Mouse (Mus musculus) heart, postnatal 14 days (tissue): ENCODE data around the gene Ing5. TPM values are rescaled to one million over a fixed set of nuclear protein-coding genes. Genes with fewer than 3 reads are reported as not detected.
A peak's percentile ranks its signal among the peaks of the same experiment; 100 is the strongest.
"Not testable (repeated sequence)": the region's sequence is repeated elsewhere in the genome, so short reads cannot be mapped to it uniquely, and the experiment has no call there.

Experiments
- DNase-seq, 2 experiments: peaks; one replicate each; pipeline ENCODE4 v3.0.0; 2021 to 2022
- intact Hi-C: fragments of 180-260 bp; cut with DNase I; formaldehyde crosslinking; loops from one replicate; pipeline ENCODE4 v1.15.1; 2025
- long read RNA-seq, 2 experiments: library from polyadenylated mRNA; stranded (forward); transcript quantifications; one replicate each; pipeline ENCODE4 v2.0.0; 2021
- total RNA-seq, 2 experiments: library from RNA; stranded (reverse); gene quantifications; 2 replicates each; pipeline ENCODE4 v1.2.3; 2021

The Ing5 gene
- total RNA-seq = 10 to 100 TPM in 1 of 2 experiments, 1 to 10 TPM in 1; 8.3 to 10.6 TPM
- long read RNA-seq, experiment 1, full-length matches to known transcripts = 4 of 4 reads
- long read RNA-seq, experiment 1, partial matches to known transcripts = 0 of 4 reads
- long read RNA-seq, experiment 1, other reads (novel, unspliced or antisense) = 0 of 4 reads
- long read RNA-seq, experiment 2, full-length matches to known transcripts = 7 of 9 reads
- long read RNA-seq, experiment 2, partial matches to known transcripts = 0 of 9 reads
- long read RNA-seq, experiment 2, other reads (novel, unspliced or antisense) = 2 of 9 reads

DNA sequence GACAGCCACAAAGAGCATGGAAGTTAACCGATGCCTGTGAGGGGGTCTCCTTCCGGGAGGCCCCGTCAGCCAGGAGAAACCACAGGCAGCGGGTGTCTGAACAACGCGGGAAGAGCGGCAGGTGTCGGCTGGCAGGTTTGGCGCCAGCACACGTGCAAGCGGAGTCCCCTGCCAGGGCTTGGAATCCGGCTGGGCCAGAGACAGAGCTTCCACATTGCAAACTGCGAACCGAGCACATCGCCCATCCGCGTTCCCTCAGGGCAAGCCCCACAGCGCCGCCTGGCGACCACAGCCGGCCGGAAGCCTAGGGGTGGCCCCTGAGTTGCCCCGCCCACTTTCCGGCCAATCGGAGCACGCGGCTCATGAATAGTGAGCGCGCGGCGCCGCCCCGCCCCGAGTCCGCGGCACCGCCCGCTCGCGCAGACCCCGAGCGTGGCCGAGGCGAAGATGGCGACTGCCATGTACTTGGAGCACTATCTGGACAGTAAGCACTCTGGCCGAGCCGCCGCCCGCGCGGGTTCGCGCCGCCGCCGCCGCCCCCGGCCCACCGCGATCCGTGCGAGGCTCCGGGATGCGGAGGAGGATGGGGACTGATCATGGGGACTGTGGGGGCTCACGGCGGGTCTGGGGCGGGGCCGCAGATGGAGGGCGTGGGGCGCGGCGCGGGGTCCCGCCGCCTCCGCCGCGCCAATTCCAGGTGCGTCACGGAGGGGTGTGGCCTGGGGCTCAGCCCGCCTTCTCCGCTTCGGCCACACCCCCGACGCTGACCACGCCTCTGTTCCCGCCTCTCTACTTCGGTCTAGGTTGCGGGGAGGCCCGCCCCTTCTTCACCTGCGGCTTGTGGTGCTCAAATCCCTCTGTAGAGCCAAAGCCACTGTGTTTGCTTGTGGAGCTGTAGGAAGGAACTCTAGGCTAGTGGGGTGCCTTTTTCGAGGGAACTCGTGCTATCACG lies at the start of gene Ing5:
Ing5 (plus strand) TSS at position 410 of the 952 bp plus-strand sequence.
- DNase-seq = peak; percentile 100
- intact Hi-C loops = loop anchor here (5.0 kb wide), 4 partner anchors 52 to 292 kb away; partner anchors contain the start of genes Atg4b, Farp2 and Thap4

DNA sequence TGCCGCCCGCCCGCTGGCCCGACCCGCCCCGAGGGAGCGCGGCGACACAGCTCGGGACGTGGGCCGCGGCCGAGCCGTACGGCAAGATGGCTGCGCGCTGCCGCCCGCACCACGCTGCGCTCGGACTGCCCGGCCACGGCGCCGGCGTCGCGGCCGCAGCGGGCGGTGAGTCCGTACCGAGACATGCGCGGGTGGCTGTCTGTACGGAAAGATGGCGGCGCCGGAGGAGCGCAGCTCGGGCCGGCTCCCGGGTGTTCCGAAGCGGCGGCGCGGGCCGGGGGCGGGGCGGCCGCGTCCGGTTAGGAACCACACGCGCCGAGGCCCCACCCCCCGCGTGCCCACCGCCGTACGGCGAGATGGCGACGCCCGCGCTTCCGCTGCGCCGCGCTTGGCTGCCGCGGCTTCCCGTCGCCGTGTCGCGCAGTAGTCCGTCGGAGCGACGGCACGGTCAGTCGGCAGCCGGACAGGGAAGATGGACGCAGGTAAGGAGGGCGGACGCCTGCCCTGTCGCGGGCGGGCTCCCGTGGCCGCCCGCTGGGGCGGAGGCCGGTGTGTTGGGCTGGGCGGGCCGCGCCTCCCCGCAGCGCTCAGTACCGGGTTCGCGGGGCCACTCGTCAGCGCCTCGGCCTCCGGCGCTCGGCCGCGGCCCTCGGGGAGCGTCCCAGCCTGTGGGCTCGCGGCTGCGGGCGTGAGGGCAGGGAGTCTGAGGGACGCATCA lies 49.0 kb upstream of the Ing5 start, which contains the start of gene Thap4:
Thap4 (minus strand) TSS at position 292 of the 718 bp plus-strand sequence.
- DNase-seq = peak; percentile 95 to 96
- intact Hi-C loops = loop anchor here (5.0 kb wide), 1 partner anchor 48 kb away; the partner anchor contains the start of genes Dtymk and Ing5

DNA sequence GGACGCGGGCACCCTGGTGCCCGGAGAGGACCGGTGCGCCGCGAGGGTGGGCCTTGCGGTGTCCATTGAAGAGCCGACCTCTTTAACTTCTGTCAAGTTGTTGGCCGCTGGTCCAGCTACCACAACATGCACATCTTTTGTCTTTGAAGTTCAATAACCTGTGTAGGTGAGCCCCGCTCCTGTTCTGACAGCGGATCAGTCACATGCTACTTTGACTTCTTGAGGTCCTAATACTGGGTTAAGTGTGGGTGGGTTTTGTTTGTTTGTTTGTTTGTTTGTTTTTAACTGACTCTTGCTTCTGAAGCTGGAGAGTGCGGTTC lies 48.5 kb upstream of the Ing5 start:
- intact Hi-C loops = no loop called here
- no peak for DNase-seq

- intact Hi-C loops = no loop called here
- no peak for DNase-seq
Measured at GRCm38 (mm10) chr1:93755618-93756017, 48.1 kb upstream of the Ing5 start.

GRCm38 (mm10) chr1:93756154-93756553 lies 47.6 kb upstream of the Ing5 start:
- intact Hi-C loops = no loop called here
- no peak for DNase-seq

DNA sequence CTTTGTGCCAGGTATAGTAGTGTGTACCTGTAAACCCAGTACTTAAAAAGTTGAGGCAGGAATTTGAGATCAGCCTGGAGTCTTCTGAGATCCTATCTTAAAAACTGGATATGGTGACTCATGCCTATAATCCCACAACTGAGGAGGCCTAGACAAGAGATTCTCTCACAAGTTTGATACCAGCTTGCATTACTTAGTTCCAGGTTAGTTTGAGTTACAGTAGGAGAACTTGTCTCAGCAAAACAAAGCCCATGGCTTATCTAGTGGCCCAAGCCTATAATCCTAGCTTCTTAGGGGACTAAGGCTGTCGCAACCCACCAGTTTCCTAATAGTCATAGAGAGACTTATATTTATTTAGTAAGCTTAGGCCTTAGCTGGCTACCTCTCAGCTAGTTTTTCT lies 43.7 kb upstream of the Ing5 start:
- intact Hi-C loops = no loop called here

GRCm38 (mm10) chr1:93763531-93763930 lies 40.2 kb upstream of the Ing5 start:
- intact Hi-C loops, DNase-seq: not testable (repeated sequence)

More for the DNA sequence above, 43.7 kb upstream of the Ing5 start:
- no peak for DNase-seq

DNA sequence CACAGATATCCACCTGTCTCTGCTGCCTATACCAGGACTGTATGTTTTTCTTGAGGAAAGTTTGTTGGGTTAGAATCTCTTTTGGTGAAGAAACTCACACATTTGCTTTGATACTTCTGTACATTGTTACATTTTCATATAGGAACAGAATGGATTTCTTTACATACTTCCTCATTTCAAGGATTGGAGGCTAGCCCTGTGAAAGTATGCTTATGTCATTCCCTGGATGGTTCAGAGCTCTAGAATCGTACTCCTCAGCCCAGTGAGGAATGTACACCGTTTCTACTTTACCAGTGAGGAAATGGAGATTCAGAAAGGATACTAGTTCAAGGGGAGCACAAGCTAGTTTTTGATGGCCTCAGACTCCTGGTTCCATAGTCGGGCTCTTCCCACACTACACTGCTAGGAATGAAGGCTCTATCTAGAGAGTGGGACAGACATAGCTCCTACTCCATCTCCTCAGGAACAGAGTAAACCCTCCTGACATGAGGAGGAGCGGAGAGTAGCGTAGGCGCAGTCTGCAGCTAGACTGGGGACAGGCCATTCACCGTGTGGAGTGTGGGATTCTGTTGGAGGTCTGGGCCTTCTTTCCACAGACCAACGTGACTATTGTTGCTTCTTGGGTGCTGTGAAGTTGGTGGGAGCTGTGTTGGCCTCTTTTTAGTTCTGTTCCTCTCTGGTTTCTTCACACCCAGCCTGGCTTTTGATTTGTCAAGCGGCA lies 38.7 kb upstream of the Ing5 start:
- intact Hi-C loops = no loop called here
- DNase-seq = no peak

DNA sequence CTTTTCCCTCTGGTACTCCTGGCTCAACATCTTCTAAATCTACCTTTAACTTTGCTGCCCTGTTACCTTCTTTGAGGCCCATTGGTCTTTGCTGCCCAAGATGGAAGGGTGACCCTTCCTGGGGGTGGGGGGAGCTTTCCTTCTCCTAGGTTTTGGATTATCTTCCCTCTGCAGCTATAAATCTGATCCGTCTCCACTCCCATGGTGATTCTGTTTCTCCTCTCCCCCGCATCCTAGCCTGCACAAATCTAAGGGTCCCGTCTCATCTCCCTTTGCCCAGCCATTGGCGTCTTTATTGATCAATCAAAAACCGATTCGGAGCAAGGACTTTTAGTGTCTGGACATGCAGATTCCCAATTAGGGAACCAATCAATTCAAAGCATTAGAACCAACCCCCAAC lies 36.2 kb upstream of the Ing5 start:
- no peak for DNase-seq
- intact Hi-C loops = no loop called here

DNA sequence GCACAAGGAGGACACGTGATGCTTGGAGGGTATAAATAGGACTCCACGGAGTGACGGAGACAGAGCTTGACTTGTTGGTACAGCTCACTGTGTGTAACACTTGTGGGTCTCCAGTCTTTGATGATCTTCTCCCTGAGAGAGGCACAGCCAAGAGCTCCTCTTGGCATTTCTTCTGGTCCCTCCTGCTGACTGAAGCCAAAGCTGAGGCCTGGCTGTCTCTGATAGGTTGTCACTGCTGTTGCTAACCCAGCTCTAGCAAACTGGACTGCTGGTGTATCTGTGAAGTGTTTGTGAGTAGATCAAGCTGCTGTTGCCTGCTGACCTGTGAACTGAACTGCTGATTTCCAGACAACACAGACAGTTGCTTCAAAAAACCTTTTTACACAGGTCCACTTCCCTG lies 33.9 kb upstream of the Ing5 start:
- DNase-seq = peak in 1 of 2 experiments; percentile 7
- intact Hi-C loops = no loop called here

DNA sequence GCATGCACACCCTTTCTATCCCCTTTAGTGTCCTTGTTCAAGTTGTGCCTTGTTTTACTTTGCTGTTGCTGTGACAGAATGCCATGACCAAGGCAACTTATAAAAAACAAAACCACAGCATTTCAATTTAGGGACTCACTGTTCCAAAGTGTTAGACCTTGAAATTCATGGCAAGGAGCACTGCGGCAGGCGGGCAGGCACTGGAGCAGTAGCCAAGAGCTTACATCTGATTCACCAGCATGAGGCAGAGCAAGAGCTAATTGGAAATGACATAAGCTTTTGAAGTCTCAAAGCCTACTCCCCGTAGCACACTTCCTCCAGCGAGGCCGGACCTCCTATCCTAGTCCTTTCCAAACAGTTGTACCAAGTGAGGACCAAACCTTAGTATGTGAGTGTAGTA lies 27.1 kb upstream of the Ing5 start:
- intact Hi-C loops = no loop called here
- DNase-seq = no peak

- DNase-seq = peak in 1 of 2 experiments; percentile 7
- intact Hi-C loops = no loop called here
Measured at GRCm38 (mm10) chr1:93786912-93787311, 16.9 kb upstream of the Ing5 start.

DNA sequence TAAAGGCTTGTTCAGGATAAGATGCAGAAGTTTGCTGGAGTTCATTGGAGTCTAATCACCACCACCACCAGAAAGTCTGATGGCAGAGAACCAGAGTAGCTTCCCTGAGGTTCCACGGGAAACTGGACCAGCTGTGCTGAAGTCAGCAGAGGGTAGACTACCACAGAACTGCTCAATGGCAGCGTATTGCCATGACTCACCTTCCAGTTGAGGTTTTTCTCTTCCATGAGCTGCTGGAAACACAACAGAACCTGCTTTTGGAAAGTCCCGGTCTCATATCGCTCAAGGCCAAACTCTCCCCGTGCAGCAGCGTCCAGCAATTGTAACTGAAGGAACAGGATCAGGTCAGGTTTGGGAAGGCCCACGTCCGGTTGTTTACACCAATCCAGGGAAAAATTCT lies 9.2 kb upstream of the Ing5 start:
- intact Hi-C loops = no loop called here
- no peak for DNase-seq

GRCm38 (mm10) chr1:93795886-93796285 lies 7.9 kb upstream of the Ing5 start:
- intact Hi-C loops = no loop called here
- no peak for DNase-seq

GRCm38 (mm10) chr1:93800670-93801503 lies 2.9 kb upstream of the Ing5 start:
- no peak for DNase-seq
- intact Hi-C loops = loop anchor here (5.0 kb wide), 4 partner anchors 49 to 289 kb away; partner anchors contain the start of genes Atg4b, Farp2 and Thap4

DNA sequence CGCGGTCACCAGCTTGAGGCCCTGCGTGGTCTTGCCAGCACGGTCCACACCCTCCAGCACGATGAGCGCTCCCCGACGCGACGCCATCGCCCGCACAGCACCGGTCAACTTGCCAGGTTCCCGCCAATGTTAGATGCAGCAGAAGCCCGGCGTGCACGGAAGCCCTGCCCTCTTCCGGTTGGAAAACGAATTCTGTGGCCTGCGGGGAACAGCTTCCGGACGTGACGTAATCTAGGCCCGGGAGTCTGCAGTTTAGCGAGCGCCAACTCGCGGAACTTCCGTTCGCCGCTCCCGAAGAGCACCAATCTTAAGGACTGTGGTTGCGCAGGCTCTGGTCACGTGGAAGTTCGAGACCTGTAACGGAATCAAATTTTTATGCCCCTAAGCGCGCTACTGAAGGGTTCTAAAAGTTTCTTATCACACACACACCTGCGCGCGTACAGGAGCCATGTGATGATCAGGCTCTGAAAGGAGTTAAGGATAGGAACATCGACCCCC lies 2.0 kb upstream of the Ing5 start, which contains the start of gene Dtymk:
Dtymk (minus strand) TSS at position 194 of the 498 bp plus-strand sequence.
- intact Hi-C loops = loop anchor here (5.0 kb wide), 4 partner anchors 49 to 289 kb away; partner anchors contain the start of genes Atg4b, Farp2 and Thap4
- DNase-seq = peak; percentile 89 to 92

GRCm38 (mm10) chr1:93802771-93803170 lies 994 bp upstream of the Ing5 start:
- intact Hi-C loops = loop anchor here (5.0 kb wide), 4 partner anchors 50 to 290 kb away; partner anchors contain the start of genes Atg4b, Farp2 and Thap4
- DNase-seq = no peak

- DNase-seq = no peak
- intact Hi-C loops = loop anchor here (5.0 kb wide), 4 partner anchors 53 to 293 kb away; partner anchors contain the start of genes Atg4b, Farp2 and Thap4
Measured at GRCm38 (mm10) chr1:93804818-93805217, 1.1 kb downstream of the Ing5 start.
